Mouse (Mus musculus) intestine, postnatal 0 days (tissue): ENCODE measurements around the gene Nat14. TPM values are rescaled to one million over a fixed set of nuclear protein-coding genes. Genes with fewer than 3 reads are reported as not detected.

Source experiments
- ATAC-seq: fragments of 200-750 bp; cut with Nextera tagmentation; 2 replicates; pipeline ENCODE4 v1.8.0; 2017; ENCODE audit warnings: mild to moderate bottlenecking, moderate TSS enrichment, moderate library complexity
- H3K27ac ChIP-seq: fragments of 300-500 bp; sonication (generic); 2 replicates; pipeline ENCODE4 v1.5.1; 2014; ENCODE audit warnings: mild to moderate bottlenecking, low read depth, low read length, moderate library complexity
- H3K27me3 ChIP-seq: fragments of 300-500 bp; sonication (generic); replicated peaks from 2 replicates; pipeline ENCODE4 v1.6.1; 2014; ENCODE audit warnings: low read length, mixed read lengths; ENCODE audit not compliant: control insufficient read depth, insufficient read depth
- H3K36me3 ChIP-seq: fragments of 300-500 bp; sonication (generic); 2 replicates; pipeline ENCODE4 v1.6.1; 2014; ENCODE audit warnings: mild to moderate bottlenecking, moderate library complexity; ENCODE audit not compliant: control insufficient read depth, insufficient read depth
- H3K4me1 ChIP-seq: fragments of 300-500 bp; sonication (generic); replicated peaks from 2 replicates; pipeline ENCODE4 v1.6.1; 2014; ENCODE audit warnings: antibody characterized with exemption, low read length, mixed read lengths; ENCODE audit not compliant: control insufficient read depth, insufficient read depth
- H3K4me2 ChIP-seq: fragments of 300-500 bp; sonication (generic); replicated peaks from 2 replicates; pipeline ENCODE4 v1.6.1; 2014; ENCODE audit warnings: low read depth, mild to moderate bottlenecking, moderate library complexity
- H3K4me3 ChIP-seq: fragments of 300-500 bp; sonication (generic); 2 replicates; pipeline ENCODE4 v1.5.1; 2014; ENCODE audit warnings: low read depth, low read length
- H3K9ac ChIP-seq: fragments of 300-500 bp; sonication (generic); 2 replicates; pipeline ENCODE4 v1.6.1; 2014; ENCODE audit warnings: mild to moderate bottlenecking, low read depth, low read length
- H3K9me3 ChIP-seq: fragments of 300-500 bp; sonication (generic); 2 replicates; pipeline ENCODE4 v1.6.1; 2016; ENCODE audit warnings: mixed run types; ENCODE audit not compliant: control insufficient read depth
- CTCF ChIP-seq: sonication (generic); IDR thresholded peaks from 2 replicates; pipeline ENCODE4 v1.5.1; 2016; ENCODE audit warnings: low read depth, mild to moderate bottlenecking, control low read depth, antibody characterized with exemption, moderate library complexity
- WGBS: fragments of 180-500 bp; shearing (Covaris S2); extraction: QIAGEN DNeasy Blood & Tissue Kit; methylation state at CpG from one replicate; pipeline ENCODE4 v1.1.7; 2014; 5-methylcytosine and 5-hydroxymethylcytosine counted together
- polyA plus RNA-seq: library from polyadenylated mRNA; unstranded; fragments of >200 nt; fragmentation: Nextera tagmentation; extraction: Ambion mirVana; gene quantifications from 2 replicates; pipeline ENCODE4 v1.2.1, GENCODE M21; 2015

Nat14 gene
- polyA plus RNA-seq, 1 experiment from 2014 or later = 1.9 TPM

- 2% methylated on average over 14 of the region's 14 CpGs for whole genome bisulfite sequencing
- peak overlapping the region; percentile 6; the same call in 1 of the 2 replicates for H3K4me3 ChIP-seq
- H3K9me3 ChIP-seq = no peaks in the 10 kb centered on the region
- H3K36me3 ChIP-seq = peaks cover 29% of the 10 kb centered on the region
- 0 out of 2 replicates have a peak, but pooled peaks cover 6% of the 10 kb centered on the region for H3K27me3 ChIP-seq
- H3K4me1 ChIP-seq = 0 out of 2 replicates have a peak, but pooled peaks cover 8% of the 10 kb centered on the region
- peak overlapping the region; percentile 54 for H3K4me2 ChIP-seq
- ATAC-seq = no peak
- H3K9ac ChIP-seq = no peak overlapping the region
- H3K27ac ChIP-seq = no peak overlapping the region
- TF ChIP-seq CTCF = peak; percentile 55
These were observed 1.2 kb downstream of the Nat14 start for GRCm38 (mm10) chr7:4922931-4923565.

- 11% methylated on average over 36 of the region's 37 CpGs for WGBS
- H3K9ac ChIP-seq = 0 out of 2 replicates have a peak overlapping the region, but pooled peaks have one; percentile 32
- H3K9me3 ChIP-seq = no peaks in the 10 kb centered on the region
- no peak for ATAC-seq
- 0 out of 2 replicates have a peak, but pooled peaks cover 6% of the 10 kb centered on the region for H3K27me3 ChIP-seq
- H3K4me3 ChIP-seq = peak overlapping the region; percentile 6; the same call in 1 of the 2 replicates
- H3K27ac ChIP-seq = peak overlapping the region; percentile 68; the same call in 1 of the 2 replicates
- H3K4me1 ChIP-seq = 0 out of 2 replicates have a peak, but pooled peaks cover 8% of the 10 kb centered on the region
- peak overlapping the region; percentile 54 for H3K4me2 ChIP-seq
- TF ChIP-seq CTCF = peak; percentile 67
- peaks cover 21% of the 10 kb centered on the region for H3K36me3 ChIP-seq
These were observed 1.9 kb downstream of the Nat14 start for GRCm38 (mm10) chr7:4923586-4924364.

DNA sequence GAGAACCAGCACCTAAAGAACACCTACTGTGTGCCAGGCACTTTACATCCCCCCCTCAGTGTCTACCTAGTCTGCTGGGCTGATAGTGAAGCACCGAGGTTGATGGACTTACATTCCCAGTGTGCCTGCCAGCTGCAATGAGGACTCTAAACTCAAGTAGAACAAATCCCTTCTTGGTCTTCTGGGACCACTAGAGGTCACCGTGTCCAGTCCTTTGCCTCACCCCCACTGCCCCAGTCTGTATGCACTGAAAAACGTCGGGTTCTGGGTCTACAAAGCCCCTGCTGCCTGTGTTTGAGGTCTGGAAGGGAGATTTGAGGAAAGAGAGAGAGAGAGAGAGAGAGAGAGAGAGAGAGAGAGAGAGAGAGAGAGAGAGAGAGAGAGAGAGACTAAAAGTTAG is 2.7 kb downstream of the Nat14 start:
- 0 out of 2 replicates have a peak, but pooled peaks have one; percentile 14 for TF ChIP-seq CTCF
- no peak overlapping the region for H3K4me3 ChIP-seq
- 0 out of 2 replicates have a peak, but pooled peaks cover 6% of the 10 kb centered on the region for H3K27me3 ChIP-seq
- no peaks in the 10 kb centered on the region for H3K9me3 ChIP-seq
- H3K4me1 ChIP-seq = 0 out of 2 replicates have a peak, but pooled peaks cover 8% of the 10 kb centered on the region
- H3K36me3 ChIP-seq = peaks cover 14% of the 10 kb centered on the region
- peak overlapping the region; percentile 68 for H3K27ac ChIP-seq
- WGBS = 4% methylated on average over 4 of the region's 4 CpGs
- ATAC-seq = no peak
- peak overlapping the region; percentile 54 for H3K4me2 ChIP-seq
- H3K9ac ChIP-seq = no peak overlapping the region

DNA sequence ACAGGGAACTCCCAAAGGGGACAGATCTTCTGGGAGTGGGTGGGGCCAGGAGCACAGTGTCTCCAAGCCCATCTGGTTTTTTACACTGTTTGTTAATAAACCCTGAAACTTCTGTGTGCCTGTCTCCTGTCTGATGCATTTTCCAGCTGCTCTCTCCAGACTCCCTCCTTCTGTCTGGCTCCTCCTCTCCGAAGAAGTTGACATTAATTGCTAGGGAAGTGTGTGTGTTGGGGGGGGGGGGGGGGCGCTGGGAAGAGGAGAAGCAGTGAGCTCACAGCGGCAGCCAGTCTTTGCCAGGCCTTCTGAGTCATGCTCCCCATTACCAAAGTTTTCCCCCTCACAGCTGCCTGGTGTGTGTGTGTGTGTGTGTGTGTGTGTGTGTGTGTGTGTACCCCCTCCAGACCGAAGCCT is 3.1 kb downstream of the Nat14 start:
- peaks cover 10% of the 10 kb centered on the region for H3K36me3 ChIP-seq
- no peak overlapping the region for H3K4me3 ChIP-seq
- H3K9me3 ChIP-seq = no peaks in the 10 kb centered on the region
- H3K9ac ChIP-seq = no peak overlapping the region
- ATAC-seq = peak; percentile 19
- 0 out of 2 replicates have a peak, but pooled peaks cover 8% of the 10 kb centered on the region for H3K4me1 ChIP-seq
- H3K27ac ChIP-seq = peak overlapping the region; percentile 68; the same call in 1 of the 2 replicates
- WGBS = 4% methylated on average over 3 of the region's 4 CpGs
- no peak for TF ChIP-seq CTCF
- no peak overlapping the region for H3K4me2 ChIP-seq
- 0 out of 2 replicates have a peak, but pooled peaks cover 6% of the 10 kb centered on the region for H3K27me3 ChIP-seq

DNA sequence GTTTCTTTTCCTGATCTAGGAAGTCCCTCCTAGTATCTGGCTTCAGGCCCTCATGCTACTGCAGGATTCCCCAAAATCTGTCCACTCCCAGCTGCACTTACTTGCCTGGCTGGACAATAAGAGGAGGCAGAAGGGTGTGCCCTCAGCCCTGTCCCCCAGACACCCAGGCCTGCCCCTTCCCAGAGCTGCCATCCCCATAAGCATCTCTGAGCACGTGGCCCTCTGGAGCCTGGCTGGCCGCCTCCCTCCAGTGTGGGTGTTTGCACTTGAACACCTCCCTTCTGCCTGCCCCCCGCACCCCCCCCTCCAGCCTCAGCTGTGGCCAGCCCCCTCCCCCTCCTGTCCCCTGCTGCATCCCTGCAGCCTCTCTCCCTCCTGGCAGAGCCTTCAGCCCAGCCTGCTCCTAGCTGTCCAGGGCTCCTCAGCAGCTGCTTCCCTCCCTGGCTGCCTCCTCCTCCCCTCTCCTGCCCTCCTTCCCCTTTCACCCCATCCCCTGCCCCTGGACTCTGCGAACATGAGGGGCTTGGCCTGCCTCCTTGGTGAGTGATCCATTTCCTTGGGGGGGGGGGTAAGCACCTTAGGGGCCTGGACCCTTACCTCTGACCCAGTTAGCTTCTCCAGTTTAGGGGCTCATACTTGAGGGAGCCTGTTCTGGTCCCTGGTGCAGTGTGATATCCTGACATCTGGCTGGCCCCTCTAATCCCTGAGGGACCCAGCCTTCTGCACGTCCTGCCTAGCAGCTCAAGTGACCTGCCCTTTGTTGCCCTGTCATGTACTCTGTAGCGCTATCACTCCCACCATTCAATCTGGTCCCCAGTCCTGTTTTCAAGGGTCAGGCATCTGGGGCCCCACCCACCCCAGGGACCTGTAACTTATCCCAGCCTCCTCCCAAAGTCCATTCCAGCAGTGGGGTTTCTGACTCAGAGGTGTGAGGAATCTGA is 3.9 kb downstream of the Nat14 start, which contains the start of gene Ssc5d:
TSS of gene Ssc5d (plus strand) at position 345 of the 941 bp plus-strand sequence.
- no peak within 1 kb of the TSS for H3K4me3 ChIP-seq
- ATAC-seq = peak; percentile 20
- H3K9me3 ChIP-seq = no peaks in the 10 kb centered on the region
- WGBS = 18% methylated on average over 6 of the region's 6 CpGs
- H3K4me2 ChIP-seq = no peak within 1 kb of the TSS; the same call in none of the 2 replicates
- no peak within 1 kb of the TSS for H3K9ac ChIP-seq
- 0 out of 2 replicates have a peak, but pooled peaks cover 6% of the 10 kb centered on the region for H3K27me3 ChIP-seq
- TF ChIP-seq CTCF = no peak
- 0 out of 2 replicates have a peak, but pooled peaks cover 8% of the 10 kb centered on the region for H3K4me1 ChIP-seq
- H3K27ac ChIP-seq = peak within 1 kb of the TSS; percentile 68
- H3K36me3 ChIP-seq = peaks cover 2% of the 10 kb centered on the region; the same call in 1 of the 2 replicates
